Mouse (Mus musculus): ENCODE results near the gene Syn3.

Syn3 gene

DNA sequence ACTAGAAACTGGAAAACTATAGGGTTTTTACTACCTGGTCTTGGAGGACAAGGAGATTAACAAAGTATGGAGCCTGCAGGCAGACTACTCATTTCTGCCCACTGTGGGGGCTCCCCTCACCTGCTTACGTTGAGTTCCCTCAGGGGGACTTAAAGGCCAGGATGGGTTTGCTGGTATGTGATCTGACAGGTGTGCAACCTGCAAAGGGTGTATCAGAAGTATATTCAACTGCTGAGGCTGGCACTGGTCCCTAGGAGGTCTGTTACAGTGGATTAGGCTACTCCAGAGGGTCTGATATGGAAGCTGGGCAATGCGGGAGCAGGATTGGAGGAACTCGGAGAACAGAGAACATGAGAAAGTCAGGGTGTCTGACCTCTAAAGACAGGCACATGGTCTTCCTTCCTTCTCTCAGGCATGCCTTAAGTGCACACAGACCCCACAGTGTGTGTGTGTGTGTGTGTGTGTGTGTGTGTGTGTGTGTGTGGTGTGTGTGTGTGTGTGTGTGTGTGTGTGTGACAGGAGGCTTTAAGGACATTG is 157.6 kb downstream of the Syn3 start:
- no peak for DNase-seq (ENCODE audit: extremely low read depth, low read depth, low spot score)

GRCm38 (mm10) chr10:86340421-86340820 is 158.3 kb downstream of the Syn3 start:
- no peak for DNase-seq (ENCODE audit: extremely low read depth, low read depth, low spot score)

DNA sequence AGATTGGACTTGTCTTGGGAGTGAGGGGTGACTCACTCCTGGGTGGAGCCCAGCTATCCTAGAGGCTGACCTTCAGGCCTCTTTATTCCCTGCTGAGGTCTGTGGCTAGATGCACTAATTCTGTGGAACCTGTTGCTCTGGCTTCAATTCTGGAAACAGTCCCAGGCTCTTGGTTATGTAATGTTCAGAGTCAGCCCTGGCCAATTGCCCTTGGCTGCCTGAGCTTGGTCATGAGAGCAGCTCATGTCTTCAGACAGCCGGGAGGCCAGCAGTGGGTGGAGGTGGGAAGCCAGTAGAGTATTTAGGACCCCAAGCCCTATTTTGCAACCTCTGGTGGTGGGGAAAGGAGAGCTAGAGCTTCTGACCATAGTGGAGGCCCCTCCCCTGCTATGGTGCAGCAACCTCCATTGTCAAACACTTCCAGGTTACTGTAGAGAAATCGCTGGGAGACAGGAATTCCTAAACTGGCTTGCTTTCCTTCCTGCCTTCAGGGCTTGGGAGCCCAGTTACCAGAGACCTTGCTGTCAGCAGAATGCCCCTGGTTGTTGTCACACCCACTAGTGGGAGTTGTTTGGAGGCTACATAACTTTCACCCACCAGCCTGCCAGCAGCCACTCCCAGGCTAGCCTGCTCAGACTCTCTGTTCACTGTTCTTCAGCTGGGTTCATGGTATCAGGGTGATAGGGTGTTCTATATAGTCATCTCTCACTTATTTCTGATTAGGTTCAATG is 158.9 kb downstream of the Syn3 start:
- peak; percentile 93 for DNase-seq (ENCODE audit: extremely low read depth, low read depth, low spot score)

DNA sequence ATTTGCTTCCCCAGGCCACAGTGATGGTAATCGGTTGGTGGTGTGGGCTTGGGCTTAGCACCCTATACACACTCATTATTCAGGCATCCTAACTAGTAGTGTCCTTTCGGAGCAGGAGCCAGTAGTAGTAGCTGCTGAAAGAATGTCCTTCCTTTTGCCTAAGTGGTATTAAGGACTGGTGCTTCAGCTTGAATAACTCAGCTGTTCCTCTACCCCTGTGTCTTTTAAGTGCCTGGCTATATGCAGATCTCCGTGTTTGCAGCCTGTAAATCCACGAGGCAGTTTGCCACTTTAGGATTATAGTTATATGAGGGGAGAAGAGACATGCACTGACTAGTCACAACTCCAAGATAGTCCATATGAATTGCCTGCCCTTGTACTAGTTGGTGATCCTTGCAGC is 159.6 kb downstream of the Syn3 start:
- DNase-seq (ENCODE audit: extremely low read depth, low read depth, low spot score) = no peak

GRCm38 (mm10) chr10:86338121-86338715 is 160.5 kb downstream of the Syn3 start:
- DNase-seq (ENCODE audit: extremely low read depth, low read depth, low spot score) = no peak

DNA sequence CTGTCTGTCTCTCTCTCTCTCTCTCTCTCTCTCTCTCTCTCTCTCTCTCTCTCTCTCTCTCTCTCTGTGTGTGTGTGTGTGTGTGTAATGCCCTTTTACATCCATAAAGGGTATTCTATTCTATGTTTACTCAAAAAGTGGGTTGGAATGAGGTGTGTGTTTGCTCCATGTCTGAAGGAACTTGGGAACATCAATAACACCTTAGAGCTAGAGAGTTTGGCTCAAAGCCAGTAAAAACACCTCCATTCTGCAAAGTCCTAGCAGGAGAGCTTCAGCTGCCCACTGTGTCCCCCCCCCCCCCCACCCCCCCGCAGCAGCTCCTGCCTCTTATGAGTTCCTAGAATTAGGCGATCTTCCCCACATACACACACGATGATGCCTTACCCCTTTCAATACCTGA is 161.5 kb downstream of the Syn3 start:
- DNase-seq (ENCODE audit: extremely low read depth, low read depth, low spot score) = no peak

GRCm38 (mm10) chr10:86336506-86336905 is 162.2 kb downstream of the Syn3 start:
- DNase-seq (ENCODE audit: extremely low read depth, low read depth, low spot score) = no peak

DNA sequence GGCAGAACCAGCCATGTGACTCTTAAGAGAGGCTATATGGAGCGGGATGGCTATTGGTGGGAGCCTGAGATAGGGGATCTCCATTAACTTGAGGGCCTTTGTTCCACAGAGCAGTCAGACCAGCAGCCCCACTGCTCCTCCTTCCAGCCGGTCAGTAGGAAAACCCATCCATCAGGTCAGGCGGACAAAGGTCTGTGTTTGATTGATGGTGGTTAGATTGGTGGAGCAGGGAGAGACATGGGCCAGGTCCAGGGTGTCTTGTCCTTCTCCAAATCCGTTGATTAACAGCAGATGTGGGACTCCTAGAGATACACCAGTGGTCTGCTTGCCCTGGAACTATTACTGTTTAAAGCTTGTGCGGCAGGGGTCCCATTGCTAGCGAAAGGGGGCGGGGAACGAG is 164.1 kb downstream of the Syn3 start:
- no peak for DNase-seq (ENCODE audit: extremely low read depth, low read depth, low spot score)

DNA sequence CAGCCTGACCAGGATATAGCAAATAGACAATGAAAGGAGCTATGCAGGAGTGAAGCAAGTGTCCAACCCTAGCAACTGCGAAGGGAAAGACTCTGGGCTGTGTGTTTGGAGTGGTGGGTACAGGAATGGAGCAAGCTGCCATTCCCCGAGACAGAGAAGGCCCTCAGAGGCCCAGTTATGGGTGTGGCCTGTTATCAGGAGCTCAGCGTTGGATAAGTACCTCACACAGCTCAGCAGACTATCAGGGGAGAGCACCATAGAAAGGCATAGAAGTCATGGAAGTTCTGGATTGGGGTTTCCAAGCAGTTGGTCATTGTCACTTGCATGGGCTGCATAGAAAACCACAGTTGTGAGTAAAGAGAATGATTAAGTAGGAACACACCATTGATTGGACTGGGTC is 165.8 kb downstream of the Syn3 start:
- DNase-seq (ENCODE audit: extremely low read depth, low read depth, low spot score) = no peak

DNA sequence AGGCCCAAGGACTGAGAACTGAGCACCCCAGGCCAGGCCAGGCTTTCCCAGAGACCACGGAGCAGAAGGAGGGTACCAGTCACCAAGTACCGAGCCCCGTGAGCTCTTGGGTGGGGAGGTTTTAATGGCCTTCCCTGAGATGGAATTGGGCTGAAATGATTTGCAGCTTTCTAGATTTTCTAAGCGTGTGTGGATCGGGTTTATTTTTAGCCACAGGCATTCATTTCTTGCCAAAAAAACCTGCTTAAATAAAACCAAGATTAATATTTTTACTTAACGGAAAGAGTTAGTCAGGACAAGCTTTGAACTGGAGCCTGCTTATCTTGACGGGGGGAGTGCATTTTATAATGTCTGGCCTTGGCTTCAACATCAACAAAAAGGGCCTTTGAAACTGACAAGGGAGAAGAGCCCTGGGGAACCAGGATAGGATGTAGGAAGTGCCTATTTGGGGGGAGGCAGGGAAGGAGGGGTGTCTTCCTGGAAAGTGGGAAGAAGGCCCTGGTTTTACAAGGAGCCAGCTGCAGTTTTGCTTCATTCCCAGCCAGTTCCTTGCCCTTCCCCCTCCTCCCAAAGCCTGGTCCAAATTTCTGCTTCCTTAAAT is 166.9 kb downstream of the Syn3 start:
- no peak for DNase-seq (ENCODE audit: extremely low read depth, low read depth, low spot score)

DNA sequence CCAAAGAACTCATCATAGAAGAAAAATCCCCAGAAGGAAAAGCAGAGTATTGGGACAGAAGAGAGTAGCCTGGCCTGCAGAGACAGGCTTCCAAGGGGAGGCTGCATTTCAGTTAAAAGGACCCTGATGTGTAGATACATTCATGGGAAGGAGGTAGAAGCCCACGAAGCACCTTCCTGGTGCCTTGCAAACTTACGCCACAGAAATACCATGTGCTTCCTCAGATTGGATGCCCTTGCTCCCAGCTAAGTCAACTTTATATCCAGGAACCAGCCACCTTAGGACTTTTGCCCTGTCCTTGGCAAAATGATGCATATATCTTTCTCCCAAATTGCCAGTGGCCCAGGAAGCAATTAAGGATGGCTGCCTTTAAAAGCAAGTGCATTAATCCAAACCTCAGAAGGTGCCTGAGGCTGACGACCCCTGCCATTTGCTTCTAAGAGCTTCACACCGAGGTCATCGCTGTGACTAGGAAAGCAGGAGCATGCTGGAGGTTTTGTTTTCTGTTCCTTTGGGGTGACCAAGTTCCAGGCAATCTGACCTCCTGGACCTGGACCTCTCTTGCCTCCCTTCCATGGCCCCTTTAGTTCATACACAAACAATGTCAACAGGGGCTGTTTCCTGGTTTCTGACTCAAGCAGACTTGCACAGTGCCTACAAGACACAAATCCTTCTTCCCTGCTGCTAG is 167.6 kb downstream of the Syn3 start:
- no peak for DNase-seq (ENCODE audit: extremely low read depth, low read depth, low spot score)

- DNase-seq (ENCODE audit: extremely low read depth, low read depth, low spot score) = no peak
Observed at GRCm38 (mm10) chr10:86329241-86329882, 169.3 kb downstream of the Syn3 start.

DNA sequence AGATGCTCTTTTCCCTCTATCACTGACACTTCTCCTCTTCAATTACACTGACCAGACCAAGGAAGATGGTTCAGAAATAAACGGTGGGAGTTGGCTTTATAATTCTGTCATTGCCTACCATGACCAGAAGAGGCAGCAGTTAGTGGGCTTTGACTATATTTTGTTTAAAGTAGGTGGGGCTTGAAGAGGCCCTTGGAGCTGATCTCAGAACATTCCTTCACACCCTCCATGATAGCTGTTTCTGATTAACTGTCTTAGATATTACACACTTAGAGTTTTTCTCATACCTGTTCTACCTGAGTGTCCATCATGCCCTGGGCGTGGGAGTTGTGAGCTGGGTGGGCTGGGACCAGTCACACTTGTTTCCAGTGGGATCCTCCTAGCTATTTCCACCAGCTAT is 170.0 kb downstream of the Syn3 start:
- no peak for DNase-seq (ENCODE audit: extremely low read depth, low read depth, low spot score)

DNA sequence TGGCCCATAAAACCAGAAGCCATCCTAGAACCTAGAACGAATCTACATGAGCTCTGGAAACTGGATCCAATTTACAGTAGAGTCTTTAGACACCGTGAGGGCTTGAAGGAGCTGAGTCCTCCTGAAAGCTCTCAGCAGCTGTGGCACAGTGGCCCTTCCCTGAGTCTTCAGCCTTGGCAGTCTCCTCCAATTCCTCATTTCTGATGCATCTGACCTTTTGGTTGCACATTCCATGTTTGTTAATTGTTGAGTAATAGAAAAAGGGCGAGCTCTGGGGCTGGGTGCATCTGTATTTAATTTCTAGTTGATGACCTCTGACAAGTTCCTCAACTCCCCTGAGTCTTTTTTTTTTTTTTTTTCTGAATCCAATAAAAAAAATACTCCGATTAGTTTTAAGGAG is 170.6 kb downstream of the Syn3 start:
- DNase-seq (ENCODE audit: extremely low read depth, low read depth, low spot score) = no peak

- DNase-seq (ENCODE audit: extremely low read depth, low read depth, low spot score) = no peak
Observed at GRCm38 (mm10) chr10:86325272-86325671, 173.4 kb downstream of the Syn3 start.

GRCm38 (mm10) chr10:86323275-86323994 is 175.3 kb downstream of the Syn3 start:
- DNase-seq (ENCODE audit: extremely low read depth, low read depth, low spot score) = no peak

GRCm38 (mm10) chr10:86322006-86322405 is 176.7 kb downstream of the Syn3 start:
- DNase-seq (ENCODE audit: extremely low read depth, low read depth, low spot score) = no peak

DNA sequence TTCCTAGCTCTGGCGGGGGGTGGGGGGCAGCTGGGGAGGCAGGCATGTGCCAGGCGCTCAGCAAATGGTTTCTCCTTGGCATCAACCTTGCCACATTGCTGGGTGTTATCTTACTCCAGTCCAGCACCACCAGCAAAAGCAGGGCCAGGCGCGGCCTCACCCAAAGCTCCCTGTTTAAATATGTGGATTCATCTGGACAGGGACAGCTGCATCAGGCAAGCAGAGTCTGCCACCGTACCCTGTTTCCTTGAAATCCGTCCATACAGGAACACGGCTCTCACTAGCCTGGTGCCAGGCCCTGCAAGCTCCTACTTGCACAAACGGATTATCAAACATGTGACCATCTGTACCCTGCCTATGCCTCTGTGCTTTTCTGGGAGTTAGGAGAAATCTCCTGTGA is 177.5 kb downstream of the Syn3 start:
- DNase-seq (ENCODE audit: extremely low read depth, low read depth, low spot score) = no peak

- no peak for DNase-seq (ENCODE audit: extremely low read depth, low read depth, low spot score)
Observed at GRCm38 (mm10) chr10:86320204-86320603, 178.5 kb downstream of the Syn3 start.

- no peak for DNase-seq (ENCODE audit: extremely low read depth, low read depth, low spot score)
Observed at GRCm38 (mm10) chr10:86319526-86319925, 179.2 kb downstream of the Syn3 start.
